Mouse (Mus musculus) liver, adult 2 months (tissue): ENCODE data around the gene Set. TPM values are rescaled to one million over a fixed set of nuclear protein-coding genes. Genes with fewer than 3 reads are reported as not detected.
A peak's percentile ranks its signal among the peaks of the same experiment; 100 is the strongest.

Experiments used
- DNase-seq: peaks from one replicate; pipeline ENCODE4 v3.0.0-alpha.2; 2011; ENCODE audit warnings: low read depth, low spot score; ENCODE audit errors: extremely low read depth
- H3K27ac ChIP-seq: fragments of 200-500 bp; replicated peaks from 2 replicates; pipeline ENCODE4 v1.5.1; 2012; ENCODE audit warnings: low read depth, mild to moderate bottlenecking, control low read depth, inconsistent platforms, low read length; ENCODE audit not compliant: insufficient read depth
- H3K27me3 ChIP-seq: fragments of 200-500 bp; 2 replicates; pipeline ENCODE4 v1.6.1; 2012; ENCODE audit warnings: mild to moderate bottlenecking, moderate library complexity, low read length, inconsistent platforms; ENCODE audit not compliant: control insufficient read depth, insufficient read depth
- H3K36me3 ChIP-seq: fragments of 200-500 bp; 2 replicates; pipeline ENCODE4 v1.6.1; 2012; ENCODE audit warnings: low read length, inconsistent platforms; ENCODE audit not compliant: control insufficient read depth, insufficient read depth
- H3K4me1 ChIP-seq: fragments of 200-500 bp; 2 replicates; pipeline ENCODE4 v1.6.1; 2011; ENCODE audit warnings: low read length; ENCODE audit not compliant: control insufficient read depth, insufficient read depth
- H3K4me3 ChIP-seq: fragments of 200-500 bp; 2 replicates; pipeline ENCODE4 v1.5.1; 2011; ENCODE audit warnings: low read depth, mild to moderate bottlenecking, control low read depth, low read length, moderate library complexity; ENCODE audit not compliant: insufficient read depth
- H3K79me2 ChIP-seq: fragments of 200-500 bp; 2 replicates; pipeline ENCODE4 v1.6.1; 2012; ENCODE audit warnings: inconsistent platforms, mild to moderate bottlenecking, low read length, moderate library complexity; ENCODE audit not compliant: control insufficient read depth, insufficient read depth
- H3K9ac ChIP-seq: fragments of 200-500 bp; 2 replicates; pipeline ENCODE4 v1.6.1; 2012; ENCODE audit warnings: low read depth, mild to moderate bottlenecking, control low read depth, inconsistent platforms, low read length
- CTCF ChIP-seq: fragments of 200-500 bp; IDR thresholded peaks from 2 replicates; pipeline ENCODE4 v1.5.1; 2011; ENCODE audit warnings: low read depth, low read length, control low read depth
- POLR2A ChIP-seq: fragments of 200-500 bp; IDR thresholded peaks from 2 replicates; pipeline ENCODE4 v1.6.1; 2011; ENCODE audit warnings: low read length, control low read depth; ENCODE audit not compliant: insufficient read depth; ENCODE audit errors: extremely low read depth
- WGBS: fragments of 180-500 bp; shearing (Covaris S2); methylation state at CpG from one replicate; pipeline ENCODE4 v1.1.7; 2018; 5-methylcytosine and 5-hydroxymethylcytosine counted together
- polyA plus RNA-seq: library from polyadenylated mRNA; depleted of rRNA; stranded (reverse); fragments of >200 nt; gene quantifications from 2 replicates; pipeline ENCODE4 v1.2.3, GENCODE M21; 2012
- total RNA-seq: library from RNA; depleted of rRNA; stranded (reverse); fragments of >200 nt; gene quantifications from 2 replicates; pipeline ENCODE4 v1.2.3, GENCODE M21; 2014

Gene Set
- total and polyA plus RNA-seq, 2 experiments, result 26.3 to 85.1 TPM

- Histone ChIP-seq H3K9ac (no peak overlapping the region), H3K4me3 (no peak overlapping the region), H3K27me3 (no peaks in the 10 kb centered on the region), H3K27ac (no peak overlapping the region), H3K79me2 (no peaks in the 10 kb centered on the region), H3K36me3 (no peaks in the 10 kb centered on the region; the same call in 1 of the 2 replicates), H3K4me1 (no peaks in the 10 kb centered on the region)
- WGBS, result 77% methylated on average over 6 of the region's 6 CpGs
- TF ChIP-seq CTCF, result no peak
- no peak for TF ChIP-seq POLR2A
- DNase-seq, result no peak
Measured at GRCm38 (mm10) chr2:30076959-30077358, 19.8 kb downstream of the Set start.

GRCm38 (mm10) chr2:30077502-30078348 is 20.5 kb downstream of the Set start, which contains the start of gene Pkn3:
TSS of gene Pkn3 (plus strand) at chr2:30077684.
- H3K79me2 ChIP-seq, result no peaks in the 10 kb centered on the region
- WGBS, result under 1% methylated on average over 53 of the region's 53 CpGs
- TF ChIP-seq CTCF, result peak; percentile 95
- TF ChIP-seq POLR2A, result no peak
- H3K4me3 ChIP-seq, result peak within 1 kb of the TSS; percentile 75
- H3K9ac ChIP-seq, result peak within 1 kb of the TSS; percentile 73
- DNase-seq, result peak; percentile 48
- H3K27me3 ChIP-seq, result no peaks in the 10 kb centered on the region
- no peaks in the 10 kb centered on the region for H3K36me3 ChIP-seq
- no peaks in the 10 kb centered on the region for H3K4me1 ChIP-seq
- no peak within 1 kb of the TSS for H3K27ac ChIP-seq

- Histone ChIP-seq H3K9ac (no peak overlapping the region), H3K79me2 (no peaks in the 10 kb centered on the region), H3K4me3 (no peak overlapping the region), H3K27me3 (no peaks in the 10 kb centered on the region), H3K4me1 (no peaks in the 10 kb centered on the region), H3K36me3 (no peaks in the 10 kb centered on the region), H3K27ac (no peak overlapping the region)
- 52% methylated on average over 10 of the region's 10 CpGs for WGBS
- DNase-seq, result no peak
- no peak for TF ChIP-seq CTCF
- TF ChIP-seq POLR2A, result no peak
Measured at GRCm38 (mm10) chr2:30078349-30078712, 21.2 kb downstream of the Set start.

- H3K36me3 ChIP-seq, result no peaks in the 10 kb centered on the region
- no peaks in the 10 kb centered on the region for H3K79me2 ChIP-seq
- 90% methylated on average over 4 of the region's 4 CpGs for WGBS
- H3K4me3 ChIP-seq, result no peak overlapping the region
- H3K27ac ChIP-seq, result no peak overlapping the region
- H3K27me3 ChIP-seq, result no peaks in the 10 kb centered on the region
- TF ChIP-seq POLR2A (no peak), CTCF (no peak)
- DNase-seq, result no peak
- no peaks in the 10 kb centered on the region for H3K4me1 ChIP-seq
- no peak overlapping the region for H3K9ac ChIP-seq
Measured at GRCm38 (mm10) chr2:30078760-30079159, 21.6 kb downstream of the Set start.

GRCm38 (mm10) chr2:30080181-30080800 is 23.1 kb downstream of the Set start:
- 91% methylated on average over 15 of the region's 15 CpGs for WGBS
- Histone ChIP-seq H3K27me3 (no peaks in the 10 kb centered on the region), H3K36me3 (no peaks in the 10 kb centered on the region), H3K27ac (no peak overlapping the region), H3K4me3 (no peak overlapping the region), H3K9ac (no peak overlapping the region), H3K79me2 (no peaks in the 10 kb centered on the region), H3K4me1 (no peaks in the 10 kb centered on the region)
- no peak for TF ChIP-seq CTCF
- no peak for TF ChIP-seq POLR2A
- DNase-seq, result no peak

GRCm38 (mm10) chr2:30084113-30084512 is 26.9 kb downstream of the Set start:
- H3K9ac ChIP-seq, result no peak overlapping the region
- no peaks in the 10 kb centered on the region for H3K79me2 ChIP-seq
- no peak overlapping the region for H3K27ac ChIP-seq

More at GRCm38 (mm10) chr2:30084113-30084512, 26.9 kb downstream of the Set start:
- no peak for DNase-seq
- TF ChIP-seq POLR2A, result no peak
- no peak for TF ChIP-seq CTCF
- no peak overlapping the region for H3K4me3 ChIP-seq
- no peaks in the 10 kb centered on the region for H3K27me3 ChIP-seq
- no peaks in the 10 kb centered on the region for H3K36me3 ChIP-seq
- H3K4me1 ChIP-seq, result no peaks in the 10 kb centered on the region
- WGBS, result 73% methylated on average over 5 of the region's 5 CpGs
